Mouse (Mus musculus) naive thymus-derived CD4-positive, alpha-beta T cell, adult 2 months (primary cell): Measurements from ENCODE around the gene Igsf21.

Experiments
- DNase-seq: peaks from one replicate; pipeline ENCODE4 v3.0.0-alpha.2; 2011; ENCODE audit warnings: low read depth

The Igsf21 gene

DNA sequence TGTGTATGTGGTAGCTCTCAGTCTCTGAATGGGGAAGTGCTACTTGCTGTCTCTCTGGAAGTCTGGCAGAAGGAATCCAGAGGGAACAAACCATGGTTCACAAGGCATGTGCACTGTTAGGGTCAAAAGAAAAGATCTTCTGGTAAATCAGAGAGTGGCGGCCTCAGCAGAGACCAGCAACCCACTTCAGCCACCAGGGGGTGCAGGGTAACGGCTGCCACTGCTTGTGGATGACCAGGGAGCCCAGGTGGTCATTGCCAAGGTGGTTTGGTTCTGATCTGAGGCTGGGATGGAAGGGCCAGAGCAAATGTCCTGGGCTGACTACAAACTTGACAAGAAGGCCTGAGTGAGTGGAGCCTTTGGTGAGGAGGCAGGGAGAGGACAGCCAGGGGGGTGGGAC, 150.3 kb downstream of the Igsf21 start:
- no peak for DNase-seq

DNA sequence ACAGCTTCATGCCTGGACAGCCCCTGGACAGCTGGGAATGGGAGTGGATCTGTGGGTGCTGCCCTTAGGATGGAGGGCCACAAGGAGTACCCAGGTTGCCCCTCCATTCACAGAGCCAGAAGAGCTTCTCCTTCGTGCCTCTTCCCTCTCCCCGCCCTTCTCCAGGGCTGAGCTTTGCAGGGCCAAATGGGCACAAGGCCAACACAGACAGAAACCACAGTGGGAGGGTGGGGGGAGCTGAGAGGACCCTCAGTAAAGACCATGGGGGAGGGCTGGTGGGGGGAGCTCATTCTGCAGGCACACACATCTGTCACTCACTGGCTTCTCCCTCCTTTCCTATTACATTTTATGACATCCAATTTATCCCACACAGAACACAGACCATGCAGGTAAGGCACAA, 151.7 kb downstream of the Igsf21 start:
- DNase-seq = no peak

DNA sequence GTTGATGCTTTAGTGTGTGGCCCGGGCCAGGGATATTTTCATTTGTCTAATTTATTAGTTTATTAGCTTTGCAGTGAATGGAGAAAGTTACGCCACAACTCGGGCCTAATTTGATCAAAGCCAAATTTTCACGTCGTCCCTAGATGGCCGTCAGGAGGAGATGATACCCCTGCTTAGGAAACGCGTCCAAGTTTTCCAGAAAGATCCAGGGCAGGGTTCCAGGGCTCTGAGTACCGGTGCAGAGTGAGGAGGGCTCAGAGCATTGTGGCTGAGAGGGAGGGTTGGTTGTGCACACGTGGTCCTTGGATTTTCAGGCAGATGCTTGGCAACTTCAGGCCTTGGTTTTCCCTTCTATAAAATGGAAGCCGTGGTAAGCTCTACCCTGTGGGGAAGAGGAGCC, 154.2 kb downstream of the Igsf21 start:
- DNase-seq = no peak

DNA sequence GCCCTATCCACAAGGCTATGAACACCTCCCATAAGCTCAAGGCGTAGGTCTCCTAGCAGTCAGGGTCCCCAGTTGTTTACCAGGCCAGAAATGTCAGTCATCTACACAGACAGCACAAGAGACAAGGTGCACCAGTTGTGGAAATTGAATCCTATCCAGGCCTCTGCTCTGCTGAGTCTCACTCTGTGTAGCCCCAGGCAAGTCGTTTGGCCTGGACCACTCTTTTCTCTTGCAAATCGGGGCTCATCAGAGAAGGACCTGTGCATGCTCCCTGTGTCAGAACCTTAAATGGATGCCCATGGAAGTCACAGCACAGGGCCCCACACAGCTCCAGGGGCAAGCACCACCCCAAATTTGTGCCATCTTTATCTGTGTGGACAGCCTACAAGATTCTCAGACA, 154.9 kb downstream of the Igsf21 start:
- DNase-seq = no peak

DNA sequence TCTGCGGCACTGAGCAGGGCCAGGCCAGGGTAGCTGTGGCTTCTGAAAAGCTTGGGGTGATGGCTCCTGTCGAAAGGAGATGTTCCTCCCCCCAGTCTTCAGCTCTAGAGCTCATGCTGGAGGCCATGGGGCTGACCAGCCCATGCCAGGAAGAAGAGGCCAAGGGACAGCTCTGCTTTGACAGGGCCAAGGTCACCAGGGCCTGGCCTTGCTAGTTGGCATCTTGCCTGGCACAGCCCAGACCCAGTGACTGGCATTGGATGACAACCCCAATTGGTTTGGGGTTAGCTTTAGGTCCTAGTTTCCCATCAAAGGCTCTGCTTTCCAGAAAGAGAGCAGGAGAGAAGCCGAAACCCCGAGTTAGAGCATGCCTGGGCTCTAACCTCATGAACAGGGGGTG, 156.9 kb downstream of the Igsf21 start:
- DNase-seq = no peak

DNA sequence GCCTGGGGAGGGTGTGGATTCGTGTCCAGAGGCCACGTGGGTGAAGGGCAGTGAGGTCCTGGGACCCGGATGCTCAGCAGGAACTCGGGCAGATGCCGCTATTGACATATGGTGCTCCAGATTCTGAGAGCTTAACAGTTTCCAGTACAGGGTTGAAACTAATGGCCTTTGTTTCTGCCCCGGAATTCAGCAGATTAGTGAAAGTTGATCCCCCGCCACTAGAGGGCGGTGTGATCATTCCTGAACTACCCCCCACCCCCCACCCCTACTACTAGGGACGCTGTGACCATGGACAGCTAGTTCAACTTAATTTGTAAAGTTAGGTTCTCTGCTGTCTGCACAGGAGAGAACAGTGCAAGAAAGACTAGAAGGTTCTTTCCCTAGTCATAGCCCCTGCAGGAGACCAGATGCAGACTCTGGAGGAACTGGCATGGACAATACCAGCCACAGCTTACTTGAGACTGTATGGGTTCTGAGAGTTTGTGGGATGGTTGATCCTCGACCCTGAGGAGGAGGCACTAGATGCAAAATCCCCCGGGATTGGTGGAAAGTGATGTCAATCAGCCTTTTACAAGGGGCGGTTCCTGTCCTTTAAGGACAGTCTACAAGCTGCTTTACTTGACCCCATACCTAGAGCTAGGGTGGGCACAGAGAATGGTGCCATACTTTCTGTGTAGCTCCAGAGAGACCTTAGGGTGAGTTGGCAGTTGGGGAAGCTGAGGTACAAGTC, 157.7 kb downstream of the Igsf21 start:
- DNase-seq = no peak

DNA sequence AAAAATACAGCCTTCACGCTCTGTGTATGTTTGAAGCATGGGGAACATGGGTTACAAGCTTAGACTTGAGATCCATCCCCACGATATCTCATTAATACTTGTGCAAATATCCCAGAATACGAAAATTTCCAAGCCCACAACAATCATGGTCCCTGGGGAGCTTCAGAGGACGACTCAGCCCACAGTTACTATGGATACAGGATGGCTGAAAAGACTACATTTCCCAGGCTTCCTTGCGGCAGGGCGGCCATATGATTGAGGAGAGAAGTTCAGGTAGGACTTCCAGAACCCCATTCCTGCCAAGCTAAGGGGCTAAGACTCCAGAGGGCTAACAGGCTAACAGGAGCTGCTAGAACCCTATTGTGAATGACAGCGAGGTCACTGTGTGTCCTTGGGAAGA, 160.4 kb downstream of the Igsf21 start:
- DNase-seq = no peak

DNA sequence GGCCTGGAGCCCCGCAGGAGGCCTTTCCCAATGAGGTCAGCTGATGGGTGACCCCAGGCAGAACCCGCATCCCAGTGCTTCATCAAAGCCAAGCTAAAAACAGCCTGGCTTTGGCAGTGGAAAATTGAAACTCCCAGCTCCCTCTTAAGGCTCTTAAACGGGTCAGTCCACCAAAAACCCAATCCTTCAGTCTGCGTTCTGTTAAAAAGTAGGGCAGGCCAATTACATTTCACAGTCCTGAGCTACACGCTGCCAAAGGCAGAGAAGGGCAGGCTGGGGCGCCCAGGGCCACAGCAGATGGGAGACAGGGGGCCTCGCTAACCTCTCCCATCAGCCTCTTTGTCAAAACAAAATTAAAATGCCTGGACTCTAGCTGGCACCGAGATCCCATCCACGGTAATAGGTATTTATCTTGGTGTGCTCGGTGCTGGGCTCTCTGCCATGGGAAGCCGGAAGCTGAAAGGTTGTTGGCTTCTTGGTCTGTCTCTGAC, 162.0 kb downstream of the Igsf21 start:
- no peak for DNase-seq

DNA sequence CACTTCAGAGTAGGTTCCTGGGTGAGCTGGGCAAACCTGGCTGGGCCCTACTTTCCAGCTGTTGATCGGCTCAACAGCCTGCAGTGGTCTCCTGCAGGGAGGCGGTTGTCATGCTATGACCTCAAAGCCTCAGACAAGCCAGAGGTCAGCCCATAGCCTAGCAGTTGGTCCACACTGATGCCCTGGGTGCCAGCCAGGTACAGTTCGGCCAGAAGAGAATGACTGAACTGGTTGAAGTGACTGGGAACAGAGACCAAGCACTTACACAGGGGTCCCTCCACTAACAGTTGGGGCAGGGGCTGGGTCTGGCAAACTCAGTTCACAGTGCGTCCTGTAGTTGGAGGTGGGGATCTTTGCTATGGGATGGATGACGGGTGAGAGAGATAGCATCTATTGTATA, 162.5 kb downstream of the Igsf21 start:
- DNase-seq = no peak

DNA sequence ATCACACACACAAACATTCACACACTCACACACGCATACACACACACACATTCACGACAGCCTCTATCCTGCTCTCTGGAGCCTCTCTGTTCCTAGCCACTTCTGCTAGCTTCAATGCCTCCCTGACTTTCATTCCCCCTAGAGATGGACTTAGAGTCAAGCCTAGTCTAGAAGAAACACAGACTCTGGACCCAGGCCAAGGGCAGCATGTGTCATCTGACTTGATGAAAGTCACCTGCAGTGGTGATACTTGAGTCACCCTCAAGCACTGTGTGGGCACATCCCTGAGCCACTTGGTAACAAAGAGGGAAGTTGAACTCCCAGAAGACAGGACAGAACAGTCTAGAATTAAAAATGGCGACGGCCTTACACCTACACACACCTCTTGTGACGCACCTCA, 168.2 kb downstream of the Igsf21 start:
- DNase-seq = no peak

DNA sequence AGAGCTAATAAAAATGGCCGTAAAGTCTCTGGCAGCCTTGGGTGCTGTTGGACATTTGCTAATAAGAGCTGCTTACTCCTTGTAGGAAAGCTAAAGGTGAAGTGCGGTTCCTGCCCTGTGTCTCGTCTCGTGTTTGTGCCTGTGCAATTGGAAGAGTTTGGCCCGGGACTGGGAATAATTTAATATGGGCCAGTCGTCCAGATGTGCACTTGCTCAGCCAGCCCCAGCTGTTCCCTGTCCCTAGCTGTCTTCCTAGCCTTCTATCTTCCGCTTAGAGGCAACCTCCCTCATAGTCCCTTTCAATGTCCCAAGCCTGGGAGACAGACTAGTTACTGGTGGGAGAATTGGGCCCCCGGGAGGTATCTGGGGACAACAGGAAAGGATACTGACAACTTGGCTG, 169.0 kb downstream of the Igsf21 start:
- no peak for DNase-seq

DNA sequence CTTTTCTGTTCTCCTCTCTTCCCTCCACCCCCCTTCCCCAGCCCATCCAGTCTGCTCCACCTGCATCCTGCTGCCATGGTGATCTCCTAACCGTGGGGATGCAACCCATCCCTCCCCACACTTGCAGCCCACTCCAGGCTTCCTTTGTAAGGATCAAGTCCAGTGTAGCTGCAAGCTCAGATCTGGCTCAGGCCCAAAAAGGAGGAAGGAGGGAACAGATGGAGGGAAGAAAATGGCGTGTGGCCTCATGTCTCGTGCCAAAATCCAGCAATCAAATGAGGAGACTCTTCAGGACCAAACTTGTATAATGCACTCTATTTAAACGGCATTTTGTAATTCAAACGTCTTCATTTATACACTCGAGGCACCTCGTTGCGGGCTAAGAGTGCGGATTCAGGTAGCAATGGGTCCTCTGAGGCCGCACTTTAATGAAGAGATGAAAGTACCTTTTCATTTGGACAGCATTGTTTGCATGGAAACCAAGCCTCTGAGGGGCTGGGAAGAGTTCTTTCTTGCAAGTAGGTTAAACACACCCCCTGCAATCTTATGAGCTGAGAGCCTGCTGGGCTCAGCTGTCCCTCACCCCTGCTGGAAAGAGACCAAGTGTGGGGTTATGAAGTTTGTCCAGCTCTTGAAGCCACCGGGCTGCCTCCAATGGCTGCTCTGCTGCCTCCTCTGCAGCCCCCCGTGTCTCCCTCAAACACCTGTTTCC, 169.6 kb downstream of the Igsf21 start:
- no peak for DNase-seq

DNA sequence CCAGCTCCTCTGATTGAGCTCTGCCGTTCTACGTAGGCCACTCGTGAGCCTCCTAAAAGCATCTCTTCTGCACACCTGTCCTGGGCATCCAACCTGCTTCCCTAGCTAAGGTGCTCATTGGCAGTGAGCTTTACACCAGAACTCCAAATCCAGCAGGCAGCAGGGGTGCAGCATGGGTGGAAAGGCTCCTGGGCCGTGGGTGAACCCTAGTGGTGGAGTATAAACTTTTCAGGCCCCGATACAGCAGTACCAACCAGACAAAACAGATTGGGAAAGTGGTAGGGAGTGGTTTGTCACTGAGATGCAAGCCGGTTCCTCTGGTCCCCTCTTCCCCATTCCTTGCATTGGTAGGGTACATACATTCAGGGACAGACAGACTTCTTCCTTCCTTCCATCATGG, 170.2 kb downstream of the Igsf21 start:
- DNase-seq = no peak

DNA sequence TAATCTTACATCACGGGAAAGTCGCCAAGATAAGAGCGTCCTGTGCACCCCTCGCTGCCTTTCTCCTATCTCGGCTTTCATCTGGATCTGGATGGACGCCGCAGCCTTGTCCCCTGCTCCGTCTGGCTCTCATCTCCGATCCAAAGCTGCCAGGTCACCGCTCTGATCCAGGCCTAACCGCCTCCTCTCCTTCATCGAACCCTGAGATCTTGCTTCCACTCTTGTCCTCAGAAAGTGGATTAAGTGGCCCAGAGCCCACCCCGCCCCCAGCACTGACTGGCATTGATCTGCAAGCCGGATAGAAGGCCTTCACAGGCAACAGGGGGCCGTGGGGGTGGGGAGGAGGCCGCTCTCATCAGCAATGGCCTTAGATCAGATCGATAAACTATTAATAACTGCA, 175.5 kb downstream of the Igsf21 start:
- DNase-seq = no peak

DNA sequence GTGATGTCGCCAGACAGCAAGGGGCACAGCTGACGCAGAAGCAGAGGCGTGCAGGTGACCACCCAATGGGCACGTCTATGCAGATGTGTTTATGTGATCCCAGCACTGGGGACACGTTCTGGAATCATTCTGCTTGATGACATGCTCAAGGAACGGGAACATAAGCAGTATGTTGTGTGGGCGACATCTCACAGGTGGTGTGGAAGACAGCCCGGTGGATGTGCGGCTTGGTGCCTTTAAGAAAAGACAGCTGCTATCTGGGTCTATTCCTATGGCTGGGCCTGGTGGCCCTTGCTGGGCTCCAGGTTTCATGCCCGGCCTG, 176.3 kb downstream of the Igsf21 start:
- DNase-seq = no peak

DNA sequence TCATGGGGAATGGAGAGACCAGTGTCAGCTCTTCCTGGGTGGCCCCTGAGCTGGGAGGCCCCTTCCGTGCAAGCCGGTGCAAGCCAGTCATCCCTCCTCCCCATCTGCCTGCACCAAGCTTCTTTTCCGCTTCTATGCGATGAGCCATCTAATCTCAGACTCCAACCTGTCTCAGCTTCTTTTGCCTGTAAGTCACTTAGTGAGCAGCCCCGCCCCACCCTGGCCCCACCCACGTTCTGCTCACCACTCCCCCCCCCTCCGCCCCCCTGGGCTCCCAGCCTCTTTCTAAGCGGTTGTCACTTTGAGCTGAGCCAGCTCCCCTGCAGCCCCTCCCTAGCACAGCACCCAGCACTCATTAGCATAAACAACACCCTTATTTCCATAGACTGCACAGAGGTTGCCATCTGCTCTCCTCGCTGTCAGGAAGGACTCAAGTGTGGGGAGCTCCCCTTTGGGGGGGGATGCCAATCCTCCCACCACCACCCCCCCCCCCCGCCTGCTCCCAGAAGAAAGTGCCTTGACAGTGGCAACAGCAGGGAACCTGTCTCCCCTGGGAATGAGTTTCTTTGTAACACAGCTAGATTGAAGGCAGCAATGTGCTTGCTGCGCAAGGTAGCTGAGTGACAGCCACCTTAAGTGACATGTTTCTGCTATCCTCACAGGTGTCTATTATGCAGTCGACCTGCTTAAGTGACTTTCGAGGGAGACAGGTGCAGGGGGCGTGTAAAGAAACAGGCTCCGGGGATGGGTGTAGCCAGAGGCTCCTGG, 176.8 kb downstream of the Igsf21 start:
- DNase-seq = no peak

DNA sequence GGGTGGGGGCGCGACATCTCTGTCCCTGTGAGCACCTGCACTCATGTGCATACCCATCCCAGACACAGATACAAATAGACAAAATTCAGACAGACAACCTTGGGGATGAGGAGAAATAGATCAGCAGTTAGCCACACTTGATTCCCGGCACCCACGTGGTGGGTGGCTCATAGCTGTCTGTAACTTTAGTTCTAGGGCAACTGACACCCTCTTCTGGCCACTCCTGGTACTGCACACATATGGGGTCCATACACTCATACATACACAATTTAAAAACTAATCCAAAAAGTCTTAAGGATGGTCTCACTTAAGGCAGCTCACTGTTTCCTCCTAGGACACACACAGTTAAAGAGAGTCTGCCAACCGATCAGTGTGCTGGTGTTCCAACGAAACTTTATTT, 178.1 kb downstream of the Igsf21 start:
- no peak for DNase-seq

DNA sequence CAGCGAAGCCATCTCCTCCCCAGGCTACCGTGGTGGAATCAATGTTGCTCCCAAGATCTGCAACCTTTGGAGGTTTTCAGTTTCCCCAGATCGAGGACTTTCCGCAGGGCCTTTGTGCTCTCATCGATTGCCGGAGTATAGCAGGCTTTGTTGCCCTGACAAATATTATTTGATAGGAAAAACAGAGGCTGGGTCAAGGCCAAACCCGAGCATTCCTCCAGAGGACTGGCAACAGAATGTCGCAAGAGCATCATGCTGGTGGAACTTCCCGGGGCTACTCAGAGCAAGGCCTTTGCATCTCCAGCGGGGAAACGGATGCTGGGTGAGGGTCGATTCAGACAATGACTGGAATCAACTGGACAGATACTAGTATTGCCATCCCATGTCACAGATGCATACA, 180.6 kb downstream of the Igsf21 start:
- DNase-seq = no peak

DNA sequence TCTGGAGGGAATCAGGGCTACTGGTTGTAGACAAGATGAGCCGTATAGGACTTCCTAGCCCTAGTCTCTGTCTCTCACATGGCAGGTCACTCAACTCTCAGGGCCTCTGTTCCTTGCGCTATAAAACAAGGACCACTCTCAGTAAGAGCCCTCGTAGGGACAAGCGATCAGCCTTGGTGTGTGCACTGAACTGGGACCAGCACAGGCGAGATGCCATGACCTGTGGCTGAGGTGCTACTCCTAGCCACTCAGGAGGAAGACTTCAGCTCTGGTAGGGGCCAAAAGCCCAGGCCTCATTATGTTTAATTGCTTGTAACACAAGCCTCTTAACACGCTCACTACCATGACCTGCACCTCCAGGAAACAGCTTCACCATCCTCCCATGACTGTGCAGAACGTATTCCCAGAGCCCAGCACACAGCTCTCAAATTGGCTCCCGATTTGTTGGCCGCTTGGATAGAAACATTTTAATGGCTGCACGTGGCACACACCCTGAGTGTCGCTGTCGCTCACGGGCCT, 183.4 kb downstream of the Igsf21 start:
- DNase-seq = no peak

DNA sequence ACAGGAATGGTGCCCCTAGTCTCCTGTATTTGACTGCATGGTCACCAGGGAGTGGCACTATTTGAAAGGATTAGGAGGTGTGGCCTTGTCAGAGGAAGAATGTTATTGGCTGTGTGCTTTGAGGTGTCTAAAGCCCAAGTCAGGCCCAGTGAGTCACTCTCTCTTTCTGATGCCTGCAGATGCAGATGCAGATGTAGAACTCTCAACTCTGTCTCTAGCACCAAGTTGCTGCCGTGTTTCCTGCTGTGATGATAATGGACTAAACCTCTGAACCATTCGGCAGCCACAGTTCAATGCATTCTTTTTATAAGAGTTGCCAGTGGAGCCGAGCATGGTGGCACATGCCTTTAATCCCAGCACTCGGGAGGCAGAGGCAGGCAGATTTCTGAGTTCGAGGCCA, 186.3 kb downstream of the Igsf21 start:
- DNase-seq = no peak

DNA sequence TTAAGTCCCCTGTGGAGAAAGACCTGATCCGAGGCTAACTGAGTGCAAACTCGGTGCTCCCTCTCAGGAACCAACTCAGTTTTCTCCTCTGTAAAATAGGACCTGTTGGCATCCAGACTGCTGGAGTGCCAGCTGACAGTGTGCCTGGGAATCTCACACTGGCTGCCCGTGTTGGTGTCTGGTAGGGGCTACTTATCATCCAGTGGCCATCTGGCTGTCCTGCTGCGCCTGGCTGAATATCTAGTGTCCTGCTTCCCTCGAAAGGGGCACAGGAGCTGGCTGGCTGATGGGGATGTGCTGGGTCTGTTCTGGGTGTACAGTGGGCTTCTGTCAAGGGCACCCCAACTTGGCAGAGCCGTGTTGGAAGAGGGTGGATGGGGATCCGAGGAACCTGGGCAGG, 193.5 kb downstream of the Igsf21 start:
- no peak for DNase-seq

DNA sequence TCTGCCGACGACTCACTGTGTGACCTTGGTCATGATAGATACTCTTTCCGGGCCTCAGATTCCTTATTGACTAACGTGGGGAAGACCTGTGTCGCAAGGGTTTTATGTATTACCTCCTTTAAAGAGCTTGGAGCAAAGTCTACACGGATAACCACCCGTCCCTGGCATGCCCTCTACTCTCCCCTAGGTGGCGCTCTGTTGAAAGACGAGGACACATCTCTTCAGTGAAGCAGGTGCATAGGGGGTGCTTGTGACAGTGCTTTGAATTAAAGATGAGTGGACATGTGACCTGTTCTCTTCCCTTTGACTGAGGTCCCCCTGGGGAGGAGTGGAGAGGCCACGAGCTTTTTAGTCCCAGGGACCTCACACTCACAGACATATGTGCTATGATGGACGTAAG, 194.0 kb downstream of the Igsf21 start:
- DNase-seq = no peak

DNA sequence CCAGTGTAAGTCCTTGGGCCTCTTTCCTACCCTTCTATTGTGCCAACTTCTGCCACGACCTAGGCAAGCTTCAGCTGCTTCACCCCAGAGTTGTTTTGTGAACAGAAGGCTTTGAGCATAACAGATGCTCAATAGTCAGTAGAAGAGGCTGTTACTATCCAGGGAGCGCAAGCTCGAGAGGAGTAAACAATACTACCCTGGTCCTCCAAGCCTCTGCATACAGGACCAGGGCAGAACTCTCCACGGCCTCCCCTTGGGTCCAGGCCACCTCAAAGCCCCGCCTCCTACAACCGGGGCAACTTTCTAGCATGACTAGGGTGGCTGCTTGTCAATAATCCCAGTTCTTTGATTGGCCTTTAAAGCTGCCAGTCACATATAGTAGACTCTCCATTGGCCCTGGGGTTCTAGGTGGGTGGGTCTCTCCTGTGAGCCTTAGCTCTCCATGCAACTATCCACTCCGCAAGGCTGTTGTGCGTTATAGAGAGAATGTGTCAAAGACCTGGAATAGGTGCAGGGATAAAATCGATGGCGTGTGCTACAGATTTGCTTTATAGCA, 198.7 kb downstream of the Igsf21 start:
- no peak for DNase-seq
